Mouse (Mus musculus): ENCODE measurements around the gene Ddc. TPM values are rescaled to one million over a fixed set of nuclear protein-coding genes. Genes with fewer than 3 reads are reported as not detected.
A peak's percentile ranks its signal among the peaks of the same experiment; 100 is the strongest.

The Ddc gene
- total RNA-seq, 2 experiments from 2014 or later = 8.1 to 8.9 TPM

DNA sequence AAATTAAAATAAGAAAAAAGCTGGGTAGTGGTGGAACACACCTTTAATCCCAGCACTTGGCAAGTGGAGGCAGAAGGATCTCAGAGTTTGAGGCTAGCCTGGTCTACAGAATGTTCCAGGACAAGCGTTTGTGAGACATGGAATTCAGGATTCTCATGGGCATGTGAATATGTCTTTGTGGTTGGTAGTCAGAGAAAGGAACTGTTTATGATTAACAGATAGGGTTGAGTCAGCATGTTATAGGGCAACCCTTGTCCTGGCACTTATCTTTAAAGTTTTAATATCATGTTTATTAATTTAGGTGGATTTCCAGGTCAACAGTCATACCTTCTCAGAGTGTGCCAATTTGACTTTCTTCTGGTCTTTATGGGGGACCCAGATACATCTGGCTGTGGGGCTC lies 4.2 kb downstream of the Ddc start:
- no peak for TF ChIP-seq CTCF (conservative IDR thresholded peaks at IDR 0.05)
- DNase-seq (ENCODE audit: low spot score in 2 of 2) = no peak
- Histone ChIP-seq H3K4me3 (no peak overlapping the region), H3K27ac (no peak overlapping the region)

DNA sequence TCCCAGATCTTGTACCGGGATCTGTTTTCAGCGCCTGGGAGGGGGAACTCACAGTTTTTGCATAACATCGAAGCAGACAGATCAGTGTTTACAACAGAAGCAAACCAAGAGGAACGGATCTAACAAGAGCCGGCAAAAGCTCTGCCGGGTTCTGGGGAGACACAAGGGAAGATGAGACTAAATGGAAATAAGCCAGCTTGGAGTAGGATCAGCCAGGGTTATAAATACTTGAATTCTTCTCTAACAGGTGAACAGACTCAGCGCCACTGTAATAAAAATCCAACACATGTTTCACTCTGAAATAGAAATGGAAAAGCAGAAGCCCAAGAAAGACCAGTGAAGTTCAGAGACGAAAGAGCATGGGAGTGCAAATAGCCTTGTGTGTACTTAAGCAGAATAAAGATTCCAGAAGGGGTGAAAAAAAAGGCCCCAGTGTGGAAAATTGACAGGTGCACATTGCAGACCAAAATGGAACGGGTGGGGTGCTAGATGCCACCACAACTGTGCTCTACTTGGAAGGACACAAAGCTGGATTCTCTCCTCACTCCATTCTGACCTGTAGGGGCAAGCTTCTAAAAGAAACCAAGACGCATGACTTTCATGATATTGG lies 4.8 kb downstream of the Ddc start:
- no peak for TF ChIP-seq CTCF (conservative IDR thresholded peaks at IDR 0.05)
- Histone ChIP-seq H3K4me3 (no peak overlapping the region), H3K27ac (no peak overlapping the region)
- no peak for DNase-seq (ENCODE audit: low spot score in 2 of 2)

DNA sequence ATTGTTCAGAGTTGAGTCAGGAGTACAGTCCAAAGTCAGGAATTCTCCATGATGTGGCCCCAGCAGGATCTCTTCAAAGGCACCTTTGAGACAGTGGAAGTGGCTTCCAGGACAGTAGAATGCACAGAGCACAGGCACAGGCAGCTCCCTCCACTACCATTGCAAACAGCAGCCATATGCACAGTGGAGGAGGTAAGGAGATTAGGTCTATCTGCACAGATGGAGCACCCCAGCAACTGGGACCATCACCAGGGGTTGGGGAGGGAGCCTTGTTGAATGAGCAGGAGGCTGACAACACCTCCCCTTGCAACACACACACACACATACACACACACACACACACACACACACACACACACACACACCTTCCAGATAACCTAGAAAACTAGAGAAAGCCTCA lies 6.1 kb downstream of the Ddc start:
- peak in 1 of 2 experiments; percentile 26 for DNase-seq (ENCODE audit: low spot score in 2 of 2)
- Histone ChIP-seq H3K4me3 (no peak overlapping the region), H3K27ac (no peak overlapping the region)
- no peak for TF ChIP-seq CTCF (conservative IDR thresholded peaks at IDR 0.05)

DNA sequence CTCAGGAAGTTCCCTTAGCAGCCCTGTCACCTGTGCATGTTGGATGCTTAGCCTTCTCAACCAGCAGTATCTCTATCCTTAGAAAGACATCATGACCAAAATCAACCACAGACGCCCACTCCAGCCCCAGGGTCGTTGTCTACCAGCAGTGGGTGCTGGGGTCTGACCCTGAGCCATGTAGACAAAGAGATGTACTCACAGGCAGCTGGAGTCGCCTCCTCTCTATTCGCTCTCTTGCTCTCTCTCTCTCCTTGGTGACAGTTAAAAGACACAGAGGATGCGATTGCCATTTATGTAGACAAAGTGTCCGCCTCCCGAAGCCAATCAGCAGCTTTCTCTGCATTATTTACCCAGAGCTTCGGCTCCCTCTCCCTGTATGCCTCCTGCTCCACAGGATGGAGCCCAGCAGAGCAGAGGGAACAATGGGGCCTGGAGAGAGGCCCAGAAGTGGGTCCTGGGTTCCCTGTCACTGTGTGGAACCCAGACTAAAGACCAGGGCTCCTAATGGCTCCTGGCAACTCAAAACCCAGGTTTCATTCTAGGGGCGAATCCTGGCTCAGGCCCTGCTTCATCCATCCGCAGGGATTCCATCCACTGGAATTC lies 7.7 kb downstream of the Ddc start:
- no peak for TF ChIP-seq CTCF (conservative IDR thresholded peaks at IDR 0.05)
- H3K4me3 ChIP-seq = peak overlapping the region; percentile 17; the same call in 1 of the 2 replicates
- DNase-seq (ENCODE audit: low spot score in 2 of 2) = no peak
- peak overlapping the region; percentile 57 for H3K27ac ChIP-seq

DNA sequence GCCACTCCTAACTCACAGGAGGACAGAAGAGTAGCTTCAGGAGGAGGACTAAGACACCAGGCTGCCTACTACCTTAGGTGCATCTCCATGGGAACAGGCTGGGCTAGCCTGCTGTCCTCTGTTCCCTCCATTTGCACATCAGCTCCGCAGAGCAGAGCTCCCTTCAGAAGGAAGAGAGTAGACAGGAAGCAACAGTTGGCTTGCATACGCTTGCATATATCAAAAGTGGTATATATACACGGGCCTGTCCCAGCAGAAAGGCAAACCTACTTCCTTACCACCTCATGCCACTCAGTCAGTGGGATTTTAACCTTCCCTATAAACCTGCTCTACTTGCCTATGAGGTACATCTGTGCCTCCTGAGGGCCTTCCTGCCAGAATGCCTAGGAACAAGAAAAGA lies 9.2 kb downstream of the Ddc start:
- DNase-seq (ENCODE audit: low spot score in 2 of 2) = no peak
- Histone ChIP-seq H3K4me3 (no peak overlapping the region), H3K27ac (peak overlapping the region; percentile 64)
- TF ChIP-seq CTCF (conservative IDR thresholded peaks at IDR 0.05) = no peak

DNA sequence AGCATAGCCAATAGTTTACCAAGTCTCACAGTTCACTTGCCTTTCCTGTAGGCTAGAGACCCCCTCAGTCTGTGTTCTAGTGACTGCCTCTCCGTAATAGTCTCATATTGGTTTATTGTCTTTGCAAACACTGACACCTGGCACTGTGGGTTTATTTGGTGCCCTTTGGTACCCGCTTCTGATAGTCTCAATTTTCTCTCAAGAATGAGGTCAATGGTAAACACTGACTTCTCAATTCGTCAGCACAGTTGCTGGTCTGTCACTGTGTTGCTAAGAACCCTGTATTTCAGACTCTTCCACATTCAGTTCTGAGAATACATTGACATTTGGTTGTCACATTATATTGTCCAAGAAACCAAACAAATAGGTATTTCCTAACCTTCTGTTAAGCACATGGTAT lies 9.9 kb downstream of the Ddc start:
- TF ChIP-seq CTCF (conservative IDR thresholded peaks at IDR 0.05) = no peak

DNA sequence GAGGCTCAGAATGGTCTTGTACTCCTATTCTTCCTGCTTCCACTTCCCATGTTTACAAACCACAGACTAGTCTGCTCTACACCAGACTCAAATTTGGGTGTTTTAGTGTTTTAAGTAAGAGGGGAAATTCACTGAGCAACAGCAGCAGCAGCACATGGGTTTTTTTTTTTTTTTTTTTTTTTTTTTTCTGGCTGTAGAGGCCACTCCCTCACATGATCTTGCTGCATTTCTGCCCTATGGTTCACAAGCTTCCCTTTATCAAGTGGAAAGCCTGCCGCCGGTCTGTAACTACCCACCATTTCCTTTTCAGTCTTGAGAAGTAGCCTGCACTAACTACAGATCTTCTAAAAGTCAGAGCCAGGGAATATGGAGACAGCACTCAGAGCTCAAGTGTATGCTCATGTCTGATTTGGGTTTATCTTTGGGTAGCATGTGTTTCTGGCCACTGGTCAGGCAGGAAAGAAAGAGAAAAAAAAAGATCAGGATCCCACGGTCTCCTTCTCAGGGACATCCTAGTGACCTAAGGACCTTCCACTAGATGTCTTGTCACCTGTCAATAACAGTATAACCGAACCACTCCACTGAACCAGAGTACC lies 11.4 kb downstream of the Ddc start:
- no peak overlapping the region for H3K27ac ChIP-seq
- DNase-seq (ENCODE audit: low spot score in 2 of 2) = no peak

More for the DNA sequence above, 9.9 kb downstream of the Ddc start:
- no peak overlapping the region; the same call in 1 of the 2 replicates for H3K27ac ChIP-seq
- no peak for DNase-seq (ENCODE audit: low spot score in 2 of 2)
- no peak overlapping the region for H3K4me3 ChIP-seq

DNA sequence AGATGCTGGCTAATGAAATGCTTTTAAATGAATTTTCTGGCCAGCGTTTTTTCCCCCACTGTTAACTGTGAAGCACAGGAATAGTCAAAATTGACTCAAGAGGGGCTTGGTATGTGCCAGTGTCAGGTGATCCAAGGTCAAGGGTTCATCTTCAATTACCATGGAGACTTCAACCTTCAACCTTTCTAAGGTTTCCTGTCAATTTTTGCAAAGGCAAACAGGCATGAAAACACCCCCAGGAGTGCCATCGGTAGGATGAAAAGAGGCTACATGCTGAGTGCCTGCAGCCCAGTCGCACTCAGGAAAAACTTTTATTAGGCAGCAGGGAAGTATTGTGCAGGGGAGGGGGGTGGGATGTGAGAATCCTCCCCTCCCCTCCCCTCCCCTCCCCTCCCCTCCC lies 12.0 kb downstream of the Ddc start:
- TF ChIP-seq CTCF (conservative IDR thresholded peaks at IDR 0.05) = no peak
- H3K27ac ChIP-seq = no peak overlapping the region
- DNase-seq (ENCODE audit: low spot score in 2 of 2) = no peak
- H3K4me3 ChIP-seq = no peak overlapping the region

More for the DNA sequence above, 11.4 kb downstream of the Ddc start:
- no peak for TF ChIP-seq CTCF (conservative IDR thresholded peaks at IDR 0.05)
- no peak overlapping the region for H3K4me3 ChIP-seq

DNA sequence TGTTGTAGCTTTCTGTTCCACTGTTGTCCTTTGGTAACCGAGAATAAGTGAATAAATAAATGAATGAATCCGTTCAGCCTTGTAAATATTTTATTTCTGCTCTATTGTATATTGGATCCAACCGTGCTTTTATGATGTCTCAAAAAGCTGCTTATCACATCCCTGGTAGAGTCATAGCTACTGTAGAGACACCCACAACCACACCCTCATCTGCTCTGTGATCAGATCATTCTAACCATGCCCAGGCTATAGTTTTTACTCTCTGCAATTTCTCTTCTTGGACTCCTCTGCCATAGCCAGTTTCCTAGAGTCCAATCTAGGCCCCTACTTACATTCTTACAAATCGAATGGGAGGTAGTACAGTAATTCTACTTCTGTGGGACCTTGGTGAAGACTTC lies 12.7 kb downstream of the Ddc start:
- no peak for DNase-seq (ENCODE audit: low spot score in 2 of 2)
- Histone ChIP-seq H3K27ac (no peak overlapping the region), H3K4me3 (no peak overlapping the region)
- no peak for TF ChIP-seq CTCF (conservative IDR thresholded peaks at IDR 0.05)

DNA sequence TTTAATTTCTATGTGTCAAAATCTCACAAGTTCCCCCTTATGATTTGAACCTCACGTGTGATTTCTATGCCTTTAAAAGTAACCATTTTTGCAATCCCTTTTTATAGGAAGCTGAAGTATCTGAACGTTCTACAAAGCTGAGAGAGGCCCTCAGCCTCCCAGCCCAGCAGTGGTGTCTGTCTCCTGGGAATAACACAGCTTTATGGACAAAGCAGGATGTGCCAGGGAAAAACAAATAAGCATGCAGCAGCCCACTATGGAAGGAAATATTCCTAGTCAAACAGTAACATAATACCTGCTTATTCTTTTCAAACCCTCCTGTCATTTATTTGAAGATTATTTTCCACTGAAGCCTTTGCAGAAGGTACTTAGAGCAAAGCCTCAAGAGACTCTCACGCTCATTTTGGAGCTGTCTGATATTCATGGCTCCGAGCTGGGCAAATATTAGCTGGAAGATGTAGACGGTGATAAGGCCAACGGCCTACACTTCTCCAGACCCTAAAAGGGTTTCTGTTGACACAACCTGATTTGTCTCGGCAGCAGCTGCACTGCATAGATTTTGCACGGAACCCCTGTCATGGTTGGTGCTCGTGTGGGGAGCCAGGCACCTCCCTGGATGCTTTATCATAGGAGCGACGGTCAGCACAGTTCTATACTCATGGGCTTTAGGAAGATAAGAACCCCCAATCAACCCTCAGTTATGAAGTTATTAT lies 13.3 kb downstream of the Ddc start:
- Histone ChIP-seq H3K27ac (no peak overlapping the region), H3K4me3 (no peak overlapping the region)
- DNase-seq (ENCODE audit: low spot score in 2 of 2) = no peak
- no peak for TF ChIP-seq CTCF (conservative IDR thresholded peaks at IDR 0.05)

DNA sequence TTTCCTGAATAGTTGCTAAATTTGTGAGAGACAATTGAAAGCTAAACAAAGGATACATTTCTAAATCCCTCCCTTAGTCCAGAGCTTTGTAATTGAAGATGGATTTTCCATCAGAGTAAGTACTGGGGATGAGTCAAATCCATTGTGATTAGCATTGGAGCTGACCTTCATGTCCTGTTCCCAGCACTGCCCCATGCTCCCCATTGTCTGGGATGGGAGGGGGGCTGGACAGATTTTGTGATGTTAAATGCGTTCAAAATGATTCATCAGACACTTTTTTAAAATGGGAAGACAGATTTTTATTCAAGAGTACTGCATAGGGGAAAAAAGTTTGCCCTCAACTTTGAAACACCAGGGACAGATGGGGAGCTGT lies 16.2 kb downstream of the Ddc start:
- Histone ChIP-seq H3K27ac (no peak overlapping the region), H3K4me3 (no peak overlapping the region)
- no peak for TF ChIP-seq CTCF (conservative IDR thresholded peaks at IDR 0.05)
- no peak for DNase-seq (ENCODE audit: low spot score in 2 of 2)

DNA sequence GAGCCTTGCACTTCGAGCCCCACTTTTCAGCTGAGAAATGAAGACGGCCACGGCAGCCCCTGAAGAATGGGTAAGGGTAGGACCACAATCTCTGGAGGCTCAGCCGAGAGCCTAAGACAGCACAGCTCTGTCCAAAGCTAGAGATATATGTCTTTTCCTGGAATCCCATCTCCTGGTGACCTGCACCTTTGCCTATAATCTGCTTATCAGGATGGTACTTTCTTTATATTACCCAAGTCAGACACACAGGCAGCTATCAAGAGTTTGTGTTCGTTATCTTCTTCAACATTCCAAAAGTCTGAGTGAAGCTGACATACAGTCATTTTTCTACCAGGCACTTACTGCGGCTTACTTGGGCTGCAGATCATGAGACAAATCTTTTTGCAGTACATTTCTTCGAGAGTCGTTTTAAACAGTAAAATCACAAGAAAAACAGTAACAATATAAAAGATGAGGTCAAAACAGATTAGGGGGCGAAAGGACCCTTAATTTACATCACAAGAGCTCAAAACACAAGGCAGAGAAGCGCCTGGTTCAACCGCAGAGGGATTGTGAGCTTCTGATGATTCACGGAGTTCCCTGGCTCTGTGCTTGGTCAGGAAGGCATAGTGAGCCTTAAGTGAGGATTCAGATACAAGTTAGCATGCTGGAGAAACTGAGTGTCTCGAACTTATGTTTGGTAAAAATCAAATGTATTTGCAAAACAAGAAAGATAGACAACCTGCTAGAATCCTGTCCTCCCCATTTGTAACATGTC lies 16.7 kb downstream of the Ddc start:
- no peak for TF ChIP-seq CTCF (conservative IDR thresholded peaks at IDR 0.05)
- H3K27ac ChIP-seq = no peak overlapping the region

DNA sequence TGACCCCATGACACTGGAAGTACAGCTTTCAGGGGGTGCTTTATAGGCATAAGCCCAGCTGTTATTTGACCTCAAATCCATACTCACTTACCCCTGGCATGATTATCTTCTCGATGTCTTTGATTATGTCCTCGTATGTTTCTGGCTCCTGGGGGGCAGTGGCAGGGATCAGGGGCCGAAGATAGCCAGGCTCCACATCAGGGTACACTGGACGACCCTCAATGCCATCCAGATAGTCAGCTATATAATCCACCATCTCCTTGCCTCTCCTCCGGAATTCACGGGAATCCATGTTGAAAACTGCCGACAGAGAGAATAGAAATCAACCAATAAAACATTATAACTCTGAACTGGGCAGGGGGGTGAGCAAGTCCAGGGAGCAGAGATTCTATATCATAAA lies 17.6 kb downstream of the Ddc start:
- Histone ChIP-seq H3K27ac (no peak overlapping the region), H3K4me3 (no peak overlapping the region)
- DNase-seq (ENCODE audit: low spot score in 2 of 2) = no peak
- no peak for TF ChIP-seq CTCF (conservative IDR thresholded peaks at IDR 0.05)

More for the DNA sequence above, 16.7 kb downstream of the Ddc start:
- H3K4me3 ChIP-seq = no peak overlapping the region
- DNase-seq (ENCODE audit: low spot score in 2 of 2) = no peak

All from layer of hippocampus, adult 2 months (tissue).